ENCODE assay signal across 33 mouse cellular contexts in the genomic region with DNA sequence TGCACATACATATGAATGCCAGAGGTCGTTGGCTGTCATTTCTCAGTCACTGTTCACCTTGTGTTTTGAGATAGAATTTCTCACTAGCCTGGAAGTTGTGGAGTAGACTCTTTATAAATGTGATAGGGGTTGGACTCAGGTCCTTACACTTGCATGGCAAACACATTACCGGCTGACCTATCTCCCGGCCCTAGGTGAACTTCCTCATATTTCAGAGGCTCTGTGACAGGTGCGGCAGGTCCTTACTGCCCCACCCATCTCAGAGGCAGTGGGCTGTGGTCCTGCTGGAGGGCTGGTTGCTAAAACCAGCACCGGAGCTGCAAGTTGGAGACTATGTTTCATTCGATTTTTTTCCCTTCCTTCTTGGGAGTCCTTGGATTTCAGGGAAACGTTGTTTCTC. TPM values are rescaled to one million over a fixed set of nuclear protein-coding genes. Genes with fewer than 3 reads are reported as not detected.
DNase-seq lines count a peak whose midpoint lies in the region; ATAC-seq and TF ChIP-seq lines count a peak whose summit lies in the region.
"Had no signal": no experiment of that assay in that cellular context is flagged by ENCODE, and none has a peak within 500 bp of the region (broad histone marks: within the 10 kb centered on the region; RNA-seq: fewer than 3 reads in every experiment).

No protein-coding gene starts in this region.

- no peaks in the 10 kb centered on the region for H3K36me3 ChIP-seq in heart, embryonic 13.5 days
- H3K36me3 ChIP-seq in lung, embryonic 16.5 days (ENCODE audit: control insufficient read depth, insufficient read depth, low read length), result no peaks in the 10 kb centered on the region
- no peaks in the 10 kb centered on the region for H3K36me3 ChIP-seq in intestine, postnatal 0 days (ENCODE audit: control insufficient read depth, insufficient read depth)
- H3K36me3 ChIP-seq: forebrain, embryonic 10.5 days; G1E; hindbrain, embryonic 13.5 days; limb, embryonic 13.5 days; liver, embryonic 12.5 days; midbrain, embryonic 10.5 days; neural tube, embryonic 15.5 days had no signal

- no peak overlapping the region for H3K4me3 ChIP-seq in heart, embryonic 13.5 days
- H3K4me3 ChIP-seq in lung, embryonic 16.5 days (ENCODE audit: low read length), result no peak overlapping the region
- H3K4me3 ChIP-seq in intestine, postnatal 0 days (ENCODE audit: low read depth, low read length), result no peak overlapping the region
- H3K4me3 ChIP-seq: forebrain, embryonic 10.5 days; hindbrain, embryonic 13.5 days; limb, embryonic 13.5 days; liver, embryonic 12.5 days; midbrain, embryonic 10.5 days; neural tube, embryonic 15.5 days had no signal

- H3K9ac ChIP-seq in heart, embryonic 13.5 days, result no peak overlapping the region
- no peak overlapping the region for H3K9ac ChIP-seq in lung, embryonic 16.5 days (ENCODE audit: low read length)
- H3K9ac ChIP-seq in intestine, postnatal 0 days (ENCODE audit: low read depth, low read length), result no peak overlapping the region
- H3K9ac ChIP-seq: hindbrain, embryonic 13.5 days; limb, embryonic 13.5 days; liver, embryonic 12.5 days; neural tube, embryonic 15.5 days had no signal

- no peak overlapping the region; the same call in 1 of the 2 replicates for H3K4me2 ChIP-seq in heart, embryonic 13.5 days
- H3K4me2 ChIP-seq in lung, embryonic 16.5 days (ENCODE audit: low read depth, low read length), result no peak overlapping the region
- peak overlapping the region; percentile 49; the same call in 1 of the 2 replicates for H3K4me2 ChIP-seq in intestine, postnatal 0 days (replicated peaks; ENCODE audit: low read depth)
- H3K4me2 ChIP-seq: hindbrain, embryonic 13.5 days; limb, embryonic 13.5 days; liver, embryonic 12.5 days; neural tube, embryonic 15.5 days had no signal

- intact Hi-C loops in heart, postnatal 10 days (cut with DNase I), result loop anchor here (10.0 kb wide), 1 partner anchor 196 kb away; no protein-coding TSS in a partner anchor

- H3K4me1 ChIP-seq in heart, embryonic 13.5 days, result peaks cover 70% of the 10 kb centered on the region
- H3K4me1 ChIP-seq in lung, embryonic 16.5 days (replicated peaks; ENCODE audit: control insufficient read depth, insufficient read depth, low read length), result peaks cover 21% of the 10 kb centered on the region
- no peaks in the 10 kb centered on the region; the same call in none of the 2 replicates for H3K4me1 ChIP-seq in intestine, postnatal 0 days (replicated peaks; ENCODE audit: control insufficient read depth, insufficient read depth, low read length)

- ATAC-seq in heart, embryonic 13.5 days (ENCODE audit: extremely low read depth, insufficient number of reproducible peaks, low FRiP score, low TSS enrichment), result no peak
- no peak for ATAC-seq in lung, embryonic 16.5 days (ENCODE audit: low read depth)
- ATAC-seq in intestine, postnatal 0 days, result peak; percentile 50
- ATAC-seq: forebrain, embryonic 16.5 days; inflammation-experienced regulatory T-cells, adult 6 months; liver, embryonic 12.5 days; Patski had no signal

- WGBS in heart, embryonic 13.5 days, result 40% methylated on average over 7 of the region's 7 CpGs
- 31% methylated on average over 7 of the region's 7 CpGs for WGBS in lung, embryonic 16.5 days
- 24% methylated on average over 7 of the region's 7 CpGs for WGBS in intestine, postnatal 0 days

- no peak for DNase-seq in heart, postnatal 10 days
- DNase-seq in lung, postnatal 14 days, result no peak
- DNase-seq in adrenal gland, adult 8-10 months, result no peak
- no peak for DNase-seq in embryo, embryonic 10.5 days (ENCODE audit: low spot score)
- DNase-seq: cerebellum, adult 11 months; cerebellum, adult 9-11 months; gastrocnemius, postnatal 14 days; heart, adult 11 months; heart, postnatal 36 days; kidney, adult 9 months; kidney, postnatal 14 days; layer of hippocampus, postnatal 36 days; thymus, adult 2 months had no signal

- no peaks in the 10 kb centered on the region for H3K9me3 ChIP-seq in heart, embryonic 13.5 days
- no peaks in the 10 kb centered on the region for H3K9me3 ChIP-seq in lung, embryonic 16.5 days (ENCODE audit: control insufficient read depth, low read length)
- no peaks in the 10 kb centered on the region for H3K9me3 ChIP-seq in intestine, postnatal 0 days (ENCODE audit: control insufficient read depth)
- H3K9me3 ChIP-seq: forebrain, embryonic 10.5 days; G1E; hindbrain, embryonic 13.5 days; limb, embryonic 13.5 days; liver, embryonic 12.5 days; midbrain, embryonic 10.5 days; neural tube, embryonic 15.5 days had no signal

- no peak for TF ChIP-seq CTCF in intestine, postnatal 0 days (IDR thresholded peaks at IDR 0.05; ENCODE audit: low read depth)

- peak overlapping the region; percentile 16; the same call in 1 of the 2 replicates for H3K27ac ChIP-seq in heart, embryonic 13.5 days (replicated peaks)
- H3K27ac ChIP-seq in lung, embryonic 16.5 days (ENCODE audit: low read length), result peak overlapping the region; percentile 31
- peak overlapping the region; percentile 41; the same call in 1 of the 2 replicates for H3K27ac ChIP-seq in intestine, postnatal 0 days (ENCODE audit: low read depth, low read length)
- H3K27ac ChIP-seq: forebrain, embryonic 10.5 days; hindbrain, embryonic 13.5 days; limb, embryonic 13.5 days; liver, embryonic 12.5 days; midbrain, embryonic 10.5 days; neural tube, embryonic 15.5 days had no signal

- no peaks in the 10 kb centered on the region for H3K27me3 ChIP-seq in heart, embryonic 13.5 days (replicated peaks)
- H3K27me3 ChIP-seq in lung, embryonic 16.5 days (ENCODE audit: control insufficient read depth, insufficient read depth, low read depth, low read length), result no peaks in the 10 kb centered on the region; the same call in 1 of the 2 replicates
- no peaks in the 10 kb centered on the region for H3K27me3 ChIP-seq in intestine, postnatal 0 days (replicated peaks; ENCODE audit: control insufficient read depth, insufficient read depth, low read length)
- H3K27me3 ChIP-seq: hindbrain, embryonic 13.5 days; neural tube, embryonic 15.5 days; Patski had no signal

RNA-seq across cellular contexts. Expression of gene Efhd2, which starts 3.9 kb away (rescaled TPM):
- 79.6 and 80.3 TPM in 2 replicates for polyA plus RNA-seq in heart, embryonic 13.5 days (2015; fragmentation: Nextera tagmentation; extraction: Ambion mirVana)
- 10 to 100 TPM; 30.4 to 36.7 TPM for total RNA-seq in heart, postnatal 10 days (2021)
- polyA plus RNA-seq in lung, embryonic 16.5 days (2015; fragmentation: Nextera tagmentation; extraction: Ambion mirVana), result 97.5 and 98.0 TPM in 2 replicates
- 173 and 181 TPM in 2 replicates for polyA plus RNA-seq in intestine, postnatal 0 days (2015; fragmentation: Nextera tagmentation; extraction: Ambion mirVana)
- total RNA-seq in adrenal gland, adult 8-10 months (2022), result 10 to 100 TPM; 32.2 to 38.0 (median 35.7) TPM

RNA-seq across cellular contexts. Expression of gene Ctrc, which starts 32.5 kb away (rescaled TPM):
- polyA plus RNA-seq in heart, embryonic 13.5 days (2015; fragmentation: Nextera tagmentation; extraction: Ambion mirVana), result not detected in 2 replicates
- total RNA-seq in heart, postnatal 10 days (2021), result not detected
- polyA plus RNA-seq in lung, embryonic 16.5 days (2015; fragmentation: Nextera tagmentation; extraction: Ambion mirVana), result not detected in 2 replicates
- not detected in 2 replicates for polyA plus RNA-seq in intestine, postnatal 0 days (2015; fragmentation: Nextera tagmentation; extraction: Ambion mirVana)
- not detected for total RNA-seq in adrenal gland, adult 8-10 months (2022)
- total RNA-seq: adrenal gland, adult 18-20 months; CH12.LX; common myeloid progenitor, adult 5-6 weeks; G1E; gastrocnemius, postnatal 14 days; heart, postnatal 36 days; layer of hippocampus, adult 18-20 months; layer of hippocampus, postnatal 36 days; left cerebral cortex, postnatal 25 days; midbrain, postnatal 0 days had no signal
- polyA plus RNA-seq: embryonic facial prominence, embryonic 11.5 days; forebrain, embryonic 10.5 days; forebrain, embryonic 16.5 days; G1E; hindbrain, embryonic 13.5 days; inflammation-experienced regulatory T-cells, adult 6 months; limb, embryonic 13.5 days; liver, embryonic 12.5 days; midbrain, embryonic 10.5 days; midbrain, postnatal 0 days; neural tube, embryonic 15.5 days; Patski had no signal

RNA-seq across cellular contexts. Expression of gene Cela2a, which starts 52.7 kb away (rescaled TPM):
- not detected in 2 replicates for polyA plus RNA-seq in heart, embryonic 13.5 days (2015; fragmentation: Nextera tagmentation; extraction: Ambion mirVana)
- total RNA-seq in heart, postnatal 10 days (2021), result under 1 TPM in 1 of 2 experiments, not detected in 1; 0.87 TPM
- polyA plus RNA-seq in lung, embryonic 16.5 days (2015; fragmentation: Nextera tagmentation; extraction: Ambion mirVana), result not detected in 2 replicates
- 35.6 and 65.3 TPM in 2 replicates for polyA plus RNA-seq in intestine, postnatal 0 days (2015; fragmentation: Nextera tagmentation; extraction: Ambion mirVana)
- total RNA-seq in adrenal gland, adult 8-10 months (2022), result not detected
- total RNA-seq: adrenal gland, adult 18-20 months; common myeloid progenitor, adult 5-6 weeks; G1E; gastrocnemius, postnatal 14 days; heart, postnatal 36 days; layer of hippocampus, adult 18-20 months; layer of hippocampus, postnatal 36 days; left cerebral cortex, postnatal 25 days; midbrain, postnatal 0 days had no signal
- polyA plus RNA-seq: embryonic facial prominence, embryonic 11.5 days; forebrain, embryonic 10.5 days; forebrain, embryonic 16.5 days; G1E; hindbrain, embryonic 13.5 days; inflammation-experienced regulatory T-cells, adult 6 months; limb, embryonic 13.5 days; liver, embryonic 12.5 days; midbrain, embryonic 10.5 days; midbrain, postnatal 0 days; neural tube, embryonic 15.5 days; Patski had no signal

Comparison
In these comparisons a context has a peak if more than half of its experiments do, and no peak if none do; other contexts are left out.
1. RNA of gene Cela2a, which starts 52.7 kb away (polyA plus RNA-seq): 35.6 to 65.3 TPM in intestine, postnatal 0 days; not detected in heart, embryonic 13.5 days and not detected in lung, embryonic 16.5 days; every median in the first group is over 10 times any median in the second.
2. Peak in every context shown above with its lines, with median percentiles within 50 percentile points of each other: H3K27ac ChIP-seq.